Mouse (Mus musculus): Measurements from ENCODE around the gene Bloc1s1. TPM values are rescaled to one million over a fixed set of nuclear protein-coding genes. Genes with fewer than 3 reads are reported as not detected.
A peak's percentile ranks its signal among the peaks of the same experiment; 100 is the strongest.

Gene Bloc1s1
- polyA plus RNA-seq, 1 experiment from 2014 or later, result 83.0 TPM

DNA sequence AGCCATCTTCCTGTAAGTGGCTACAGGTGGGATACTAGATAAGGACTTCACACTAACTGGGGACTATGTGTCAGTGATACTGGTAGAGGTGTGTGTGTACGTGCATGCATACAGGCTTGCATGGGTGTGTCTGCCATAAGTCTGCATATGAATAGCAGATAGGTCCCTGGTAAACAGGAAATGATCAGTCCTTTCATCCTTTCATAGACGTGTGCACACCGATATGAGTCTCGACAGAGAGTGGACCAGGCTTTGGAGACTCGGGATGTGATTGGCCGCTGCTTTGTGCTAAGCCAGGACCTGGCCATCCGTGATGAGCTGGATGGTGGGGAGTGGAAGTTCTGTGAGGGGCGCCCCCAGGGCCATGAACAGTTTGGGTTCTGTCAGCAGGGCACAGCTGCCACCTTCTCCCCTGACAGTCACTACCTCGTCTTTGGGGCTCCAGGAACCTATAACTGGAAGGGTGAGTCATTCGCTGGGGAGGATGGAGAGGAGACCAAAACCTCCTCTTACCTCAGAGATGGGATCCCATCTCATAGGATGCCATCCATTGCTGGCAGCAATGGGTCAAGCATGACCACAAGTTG, 16.7 kb upstream of the Bloc1s1 start:
- Histone ChIP-seq H3K9ac (no peak overlapping the region), H3K4me3 (no peak overlapping the region), H3K9me3 (replicated peaks) (no peaks in the 10 kb centered on the region), H3K4me1 (no peaks in the 10 kb centered on the region), H3K27me3 (replicated peaks) (peaks cover 52% of the 10 kb centered on the region), H3K4me2 (no peak overlapping the region), H3K27ac (no peak overlapping the region), H3K36me3 (no peaks in the 10 kb centered on the region)
- no peak for ATAC-seq
- 61% methylated on average over 10 of the region's 10 CpGs for WGBS (ENCODE audit: insufficient replicate concordance)

DNA sequence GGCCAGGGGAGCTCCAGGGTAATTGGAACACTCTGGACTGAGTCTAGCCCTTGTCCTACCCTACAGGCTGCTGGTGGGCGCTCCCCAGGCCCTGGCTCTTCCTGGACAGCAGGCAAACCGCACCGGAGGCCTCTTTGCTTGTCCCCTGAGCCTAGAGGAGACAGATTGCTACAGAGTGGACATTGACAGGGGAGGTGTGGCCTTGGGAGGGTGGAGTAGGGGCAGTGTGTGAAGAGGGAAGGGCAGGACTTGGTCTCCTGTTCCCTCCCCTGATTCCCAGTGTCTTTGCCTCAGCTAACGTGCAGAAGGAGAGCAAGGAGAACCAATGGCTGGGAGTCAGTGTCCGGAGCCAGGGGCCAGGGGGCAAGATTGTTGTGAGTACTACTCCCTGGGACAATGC, 15.1 kb upstream of the Bloc1s1 start:
- ATAC-seq, result peak; percentile 28; the same call in 1 of the 2 replicates
- no peak overlapping the region for H3K27ac ChIP-seq
- no peaks in the 10 kb centered on the region for H3K36me3 ChIP-seq
- no peaks in the 10 kb centered on the region for H3K9me3 ChIP-seq (replicated peaks)
- H3K9ac ChIP-seq, result no peak overlapping the region
- peaks cover under 1% of the 10 kb centered on the region; the same call in 1 of the 2 replicates for H3K4me1 ChIP-seq
- H3K4me2 ChIP-seq, result no peak overlapping the region
- 52% methylated on average over 5 of the region's 5 CpGs for WGBS (ENCODE audit: insufficient replicate concordance)
- peaks cover 62% of the 10 kb centered on the region for H3K27me3 ChIP-seq (replicated peaks)
- H3K4me3 ChIP-seq, result no peak overlapping the region

DNA sequence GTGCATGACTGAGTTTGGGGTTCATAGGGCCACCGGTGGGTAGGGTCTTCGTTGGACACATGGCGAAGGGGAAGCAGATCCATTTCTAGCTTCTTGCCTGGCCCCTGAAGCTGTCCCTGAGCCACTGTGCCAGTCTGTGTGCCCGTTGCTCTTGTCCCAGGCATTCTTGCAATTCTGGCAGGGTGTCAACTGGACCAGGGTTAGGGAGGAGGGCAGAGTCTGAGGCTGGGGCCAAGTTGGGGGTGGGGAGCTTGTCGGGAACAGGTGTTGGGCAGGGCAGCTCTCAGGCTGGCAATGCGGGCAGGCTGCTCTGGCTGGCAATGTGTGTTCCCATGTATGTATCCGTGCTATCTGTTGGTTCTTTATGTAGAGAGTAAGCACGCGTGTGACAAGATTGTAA, 14.6 kb upstream of the Bloc1s1 start:
- no peak overlapping the region for H3K9ac ChIP-seq

DNA sequence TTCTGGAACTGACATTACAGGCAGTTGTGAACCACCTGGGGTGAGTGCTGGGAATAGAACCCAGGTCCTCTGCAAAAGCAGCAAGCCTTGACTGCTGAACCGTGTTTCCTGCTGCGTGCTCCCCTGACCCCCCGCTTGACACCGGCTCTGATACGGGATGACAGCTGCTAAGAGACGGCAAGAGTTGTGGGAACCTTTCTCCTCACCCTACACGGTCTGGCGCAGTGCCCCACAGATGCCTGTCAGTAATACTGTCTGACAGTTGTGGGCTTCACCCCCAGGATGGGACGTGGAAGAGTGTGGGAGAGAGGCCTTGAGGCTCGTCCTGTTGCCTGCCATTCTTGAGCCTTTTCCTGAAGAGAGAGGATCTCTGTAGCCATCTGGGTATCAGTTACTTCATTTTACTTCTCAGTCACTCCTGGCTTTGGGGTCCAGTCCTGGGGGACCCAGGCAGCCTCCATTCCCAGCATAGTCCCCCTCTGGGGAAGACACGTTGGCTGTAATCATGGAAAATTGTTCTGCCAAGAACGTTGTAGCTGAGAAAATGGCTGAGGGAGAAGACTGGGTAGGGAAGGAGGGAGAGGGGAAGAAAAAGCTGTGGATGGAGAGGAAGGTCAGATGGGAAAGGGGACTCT, 14.0 kb upstream of the Bloc1s1 start:
- Histone ChIP-seq H3K9ac (no peak overlapping the region), H3K27me3 (replicated peaks) (peaks cover 65% of the 10 kb centered on the region), H3K9me3 (replicated peaks) (no peaks in the 10 kb centered on the region), H3K4me2 (no peak overlapping the region), H3K4me3 (no peak overlapping the region), H3K4me1 (peaks cover 8% of the 10 kb centered on the region), H3K36me3 (no peaks in the 10 kb centered on the region), H3K27ac (no peak overlapping the region)
- 57% methylated on average over 12 of the region's 12 CpGs for WGBS (ENCODE audit: insufficient replicate concordance)
- ATAC-seq, result no peak

More for the DNA sequence above, 14.6 kb upstream of the Bloc1s1 start:
- no peaks in the 10 kb centered on the region for H3K36me3 ChIP-seq
- peaks cover 64% of the 10 kb centered on the region for H3K27me3 ChIP-seq (replicated peaks)
- 72% methylated on average over 9 of the region's 9 CpGs for WGBS (ENCODE audit: insufficient replicate concordance)
- no peaks in the 10 kb centered on the region for H3K9me3 ChIP-seq (replicated peaks)
- peaks cover 6% of the 10 kb centered on the region for H3K4me1 ChIP-seq
- ATAC-seq, result no peak
- H3K4me3 ChIP-seq, result no peak overlapping the region
- H3K4me2 ChIP-seq, result no peak overlapping the region
- no peak overlapping the region for H3K27ac ChIP-seq

DNA sequence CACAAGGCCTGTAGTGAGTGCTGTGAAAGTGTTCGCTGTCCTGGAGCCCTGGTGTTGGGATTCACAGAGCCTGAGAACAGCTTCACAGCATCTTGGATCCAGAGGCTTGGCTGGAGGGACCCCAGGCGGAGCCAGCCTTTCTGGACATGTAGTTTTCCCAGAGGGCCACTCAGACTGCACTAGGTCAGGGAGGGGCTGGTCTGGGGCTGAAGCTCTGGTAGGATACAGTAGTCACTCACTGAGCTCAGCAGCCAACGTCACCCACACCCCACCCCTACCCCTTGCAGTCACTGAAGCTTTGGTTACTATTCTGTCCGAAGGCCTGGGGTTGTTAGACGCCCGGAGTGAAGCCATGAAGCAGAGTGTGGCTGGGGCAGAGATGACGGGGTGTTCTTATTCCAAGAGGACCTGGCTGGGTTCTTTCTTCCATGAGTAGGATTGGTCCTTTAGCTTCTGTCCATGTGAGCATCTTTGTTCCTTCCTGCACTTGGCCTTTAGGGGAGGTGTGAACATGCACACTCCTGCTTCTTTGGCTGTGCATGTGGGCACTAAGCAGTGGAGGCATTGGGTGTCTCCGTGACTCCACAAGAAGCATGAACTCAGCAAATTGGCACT, 12.1 kb upstream of the Bloc1s1 start:
- Histone ChIP-seq H3K9me3 (replicated peaks) (no peaks in the 10 kb centered on the region), H3K4me1 (peaks cover 8% of the 10 kb centered on the region), H3K4me2 (no peak overlapping the region), H3K27ac (no peak overlapping the region), H3K4me3 (no peak overlapping the region), H3K9ac (no peak overlapping the region), H3K36me3 (no peaks in the 10 kb centered on the region), H3K27me3 (replicated peaks) (peaks cover 71% of the 10 kb centered on the region)
- WGBS (ENCODE audit: insufficient replicate concordance), result 59% methylated on average over 8 of the region's 8 CpGs
- no peak for ATAC-seq

DNA sequence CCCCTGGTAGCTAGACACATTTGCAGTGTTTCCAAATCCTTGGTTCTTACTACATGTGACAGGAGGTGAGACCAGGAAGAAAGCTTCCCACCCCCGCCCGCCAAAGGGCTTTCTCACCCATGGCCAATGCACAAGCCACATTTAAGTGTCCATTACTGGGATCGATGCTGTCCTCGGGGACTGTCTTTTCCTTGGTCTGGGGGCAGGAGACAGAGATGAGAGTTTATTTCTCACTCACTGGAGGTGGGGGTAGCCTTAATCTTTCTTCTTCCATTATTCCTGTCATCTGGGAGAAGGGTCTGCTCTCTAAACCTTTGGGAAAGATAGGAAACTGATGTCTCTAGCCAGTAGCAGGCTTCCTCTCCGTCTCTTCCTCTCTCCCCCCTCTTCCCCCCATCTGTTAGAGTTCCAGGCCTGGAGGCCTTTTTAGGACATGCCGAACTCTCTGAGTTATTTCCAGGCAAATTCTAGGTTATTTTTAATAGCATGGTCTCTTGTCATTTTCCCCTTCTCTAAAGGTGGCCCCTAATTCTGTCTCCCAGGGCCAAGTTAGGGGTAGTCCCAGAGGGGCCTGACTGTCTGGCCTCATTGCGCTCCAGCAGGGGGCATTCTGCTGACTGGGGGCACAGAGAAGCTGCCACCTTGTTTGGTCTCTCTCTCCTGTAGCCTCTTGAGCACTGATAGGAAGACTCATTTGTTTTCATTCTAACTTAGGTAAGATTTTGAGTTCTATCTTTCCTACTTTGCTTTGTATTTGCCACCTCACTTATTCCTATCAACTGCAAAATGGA, 11.4 kb upstream of the Bloc1s1 start:
- Histone ChIP-seq H3K27ac (no peak overlapping the region), H3K27me3 (replicated peaks) (peaks cover 79% of the 10 kb centered on the region), H3K9me3 (replicated peaks) (no peaks in the 10 kb centered on the region), H3K4me2 (no peak overlapping the region), H3K4me3 (no peak overlapping the region), H3K9ac (no peak overlapping the region), H3K36me3 (no peaks in the 10 kb centered on the region), H3K4me1 (peaks cover 8% of the 10 kb centered on the region)
- WGBS (ENCODE audit: insufficient replicate concordance), result 51% methylated on average over 7 of the region's 7 CpGs
- ATAC-seq, result no peak

DNA sequence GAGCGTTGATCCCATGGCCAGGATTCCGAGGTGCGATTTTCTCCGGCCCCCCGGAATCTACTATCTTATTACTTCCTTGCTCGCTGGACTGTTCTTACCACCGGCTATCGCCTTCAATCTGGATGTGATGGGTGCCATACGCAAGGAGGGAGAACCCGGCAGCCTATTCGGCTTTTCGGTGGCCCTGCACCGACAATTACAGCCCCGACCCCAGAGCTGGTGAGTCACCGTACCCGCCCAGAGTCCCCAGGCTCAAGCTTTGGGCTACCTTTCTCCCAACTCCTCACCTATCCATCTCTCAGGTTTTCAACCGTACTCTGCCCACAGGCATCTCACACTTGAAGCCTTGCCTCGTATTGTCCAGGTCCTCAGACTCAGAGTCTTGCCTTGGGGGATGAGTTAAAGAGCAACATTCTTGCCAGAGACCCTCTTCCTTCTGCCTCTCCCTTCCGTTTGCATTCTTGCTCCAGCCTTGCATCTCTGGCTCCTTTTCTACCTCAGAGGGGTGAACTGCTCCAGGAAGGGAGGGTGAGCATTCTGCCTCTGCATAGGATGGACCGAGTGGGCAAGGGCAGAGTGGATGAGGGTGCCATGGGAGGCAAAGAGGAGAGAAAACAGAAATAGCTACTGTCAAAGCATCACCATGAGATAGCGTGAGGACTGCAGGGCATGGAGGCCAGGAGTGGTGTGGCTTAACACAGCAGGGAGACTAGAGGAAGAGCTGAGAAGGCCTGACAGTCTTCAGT, 10.3 kb upstream of the Bloc1s1 start:
- peaks cover 87% of the 10 kb centered on the region for H3K27me3 ChIP-seq (replicated peaks)
- 6% methylated on average over 20 of the region's 21 CpGs for WGBS (ENCODE audit: insufficient replicate concordance)

DNA sequence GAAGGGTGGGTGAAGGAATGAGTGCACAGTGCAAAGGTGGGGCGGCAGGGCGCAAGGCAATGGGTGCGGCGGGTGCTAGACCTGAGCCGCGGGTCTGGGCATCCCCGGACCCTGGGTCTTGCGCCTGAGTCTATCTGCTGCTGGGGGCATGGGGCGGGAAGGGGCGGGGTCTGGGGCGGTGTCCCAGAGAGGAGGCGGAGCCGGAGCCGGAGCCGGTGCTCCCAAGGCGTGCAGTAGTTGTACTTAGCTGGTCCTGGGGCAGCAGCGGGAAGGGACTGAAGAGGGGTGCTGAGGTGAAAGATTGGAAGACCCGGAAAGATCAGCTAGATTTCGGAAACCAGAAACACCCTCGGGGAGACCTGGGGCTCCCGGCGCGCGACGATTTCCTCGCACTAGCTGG, 9.7 kb upstream of the Bloc1s1 start, which contains the start of gene Itga7:
Itga7 (plus strand) TSS at position 245 of the 400 bp plus-strand sequence.
- no peaks in the 10 kb centered on the region for H3K36me3 ChIP-seq
- peak within 1 kb of the TSS; percentile 31 for H3K4me3 ChIP-seq
- no peaks in the 10 kb centered on the region for H3K9me3 ChIP-seq (replicated peaks)
- H3K27me3 ChIP-seq (replicated peaks), result peaks cover 90% of the 10 kb centered on the region
- peaks cover 8% of the 10 kb centered on the region for H3K4me1 ChIP-seq
- peak within 1 kb of the TSS; percentile 56 for H3K4me2 ChIP-seq
- no peak within 1 kb of the TSS for H3K9ac ChIP-seq
- H3K27ac ChIP-seq, result no peak within 1 kb of the TSS
- peak; percentile 47; the same call in 1 of the 2 replicates for ATAC-seq
- WGBS (ENCODE audit: insufficient replicate concordance), result 2% methylated on average over 26 of the region's 26 CpGs

More for the DNA sequence above, 10.3 kb upstream of the Bloc1s1 start:
- no peak overlapping the region for H3K9ac ChIP-seq
- peak overlapping the region; percentile 56 for H3K4me2 ChIP-seq
- H3K4me1 ChIP-seq, result peaks cover 8% of the 10 kb centered on the region
- no peak for ATAC-seq
- H3K36me3 ChIP-seq, result no peaks in the 10 kb centered on the region
- H3K4me3 ChIP-seq, result peak overlapping the region; percentile 31
- no peaks in the 10 kb centered on the region for H3K9me3 ChIP-seq (replicated peaks)
- H3K27ac ChIP-seq, result no peak overlapping the region

DNA sequence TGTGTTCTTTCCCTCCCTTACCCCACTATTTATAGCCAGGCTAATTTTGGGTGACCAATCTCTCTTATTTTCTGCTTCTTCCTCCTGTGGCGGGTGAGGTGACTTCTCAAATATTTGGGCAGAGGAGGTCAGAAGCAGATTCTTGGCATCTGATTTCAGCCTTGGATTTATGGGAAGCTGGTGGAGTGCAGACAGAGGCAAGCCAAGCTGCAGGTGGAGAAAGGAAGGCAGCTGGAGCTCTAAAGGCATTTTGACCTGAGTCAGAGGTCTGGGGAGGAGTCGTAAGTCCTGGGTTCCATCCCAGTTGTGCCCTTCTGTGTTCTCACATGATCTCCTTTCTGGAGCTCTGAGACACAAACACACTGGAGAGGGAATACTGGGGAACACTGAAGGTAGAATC, 7.6 kb upstream of the Bloc1s1 start:
- Histone ChIP-seq H3K9ac (no peak overlapping the region), H3K4me1 (peaks cover 8% of the 10 kb centered on the region), H3K9me3 (replicated peaks) (no peaks in the 10 kb centered on the region), H3K36me3 (no peaks in the 10 kb centered on the region), H3K4me3 (no peak overlapping the region), H3K4me2 (no peak overlapping the region), H3K27ac (no peak overlapping the region), H3K27me3 (replicated peaks) (peaks cover 91% of the 10 kb centered on the region)
- no peak for ATAC-seq
- WGBS (ENCODE audit: insufficient replicate concordance), result 56% methylated on average over 2 of the region's 2 CpGs

DNA sequence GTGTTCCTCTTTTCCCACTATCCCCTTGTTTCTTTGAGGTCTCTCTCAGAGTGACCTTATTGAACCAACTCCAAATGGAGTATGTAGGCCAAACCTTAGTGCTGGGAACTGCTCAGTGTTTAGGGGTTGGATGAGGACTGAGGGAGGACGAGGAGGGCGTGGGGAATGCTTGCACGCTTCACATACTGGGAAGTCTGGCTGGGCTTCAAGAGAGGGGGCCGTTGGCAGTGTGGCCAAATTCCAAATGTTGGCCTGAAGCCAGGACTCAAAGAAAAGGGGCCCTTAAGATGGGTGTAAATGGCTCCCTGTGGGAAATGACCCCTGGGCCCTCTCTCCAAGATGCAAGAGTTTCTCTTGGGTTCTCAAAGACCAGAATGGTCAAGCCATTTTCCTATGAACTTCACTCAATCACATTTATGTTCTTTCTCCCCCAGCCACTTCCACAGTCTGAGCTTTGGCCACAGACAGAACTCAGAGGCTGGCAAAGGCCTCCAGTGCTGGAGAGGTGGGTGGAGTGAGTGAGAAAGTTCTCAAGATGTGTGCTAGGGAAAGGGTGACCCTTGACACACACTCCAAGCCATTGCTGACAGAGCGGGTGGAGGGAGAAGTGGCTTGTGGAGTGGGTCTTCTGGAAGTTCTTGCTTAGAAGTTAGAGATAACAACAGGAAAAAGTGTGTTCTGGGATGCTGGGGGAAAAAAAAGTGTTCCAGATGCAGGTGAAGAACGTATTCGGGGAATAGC, 6.0 kb upstream of the Bloc1s1 start:
- H3K4me2 ChIP-seq, result no peak overlapping the region
- no peaks in the 10 kb centered on the region for H3K36me3 ChIP-seq
- 57% methylated on average over 7 of the region's 7 CpGs for WGBS (ENCODE audit: insufficient replicate concordance)
- peaks cover 75% of the 10 kb centered on the region for H3K27me3 ChIP-seq (replicated peaks)
- H3K9me3 ChIP-seq (replicated peaks), result no peaks in the 10 kb centered on the region
- no peak for ATAC-seq
- H3K27ac ChIP-seq, result no peak overlapping the region
- no peak overlapping the region for H3K4me3 ChIP-seq
- H3K4me1 ChIP-seq, result peaks cover 8% of the 10 kb centered on the region
- H3K9ac ChIP-seq, result no peak overlapping the region

DNA sequence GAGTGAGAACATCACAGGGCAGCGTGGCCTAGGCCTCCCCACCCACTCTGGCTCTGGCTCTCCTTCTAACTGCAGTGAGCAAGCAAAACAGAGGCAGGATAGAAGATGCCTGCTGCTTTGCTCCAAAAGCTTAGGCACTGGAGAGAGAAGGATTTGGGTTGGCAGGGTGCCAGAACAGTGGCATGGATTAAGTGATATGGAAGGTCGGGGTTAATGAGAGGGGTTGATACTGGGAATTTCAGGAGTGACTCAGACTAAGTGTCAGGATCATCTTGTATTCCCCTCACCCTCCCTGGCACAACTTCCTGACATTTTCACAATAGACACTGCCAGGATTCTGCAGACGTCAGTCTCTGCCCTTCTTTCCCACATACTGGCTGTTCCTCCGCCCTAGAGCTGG, 4.5 kb upstream of the Bloc1s1 start:
- Histone ChIP-seq H3K4me1 (peaks cover 11% of the 10 kb centered on the region), H3K4me3 (no peak overlapping the region), H3K36me3 (no peaks in the 10 kb centered on the region), H3K4me2 (no peak overlapping the region), H3K9ac (no peak overlapping the region), H3K9me3 (replicated peaks) (no peaks in the 10 kb centered on the region), H3K27me3 (replicated peaks) (peaks cover 68% of the 10 kb centered on the region), H3K27ac (no peak overlapping the region)
- ATAC-seq, result no peak
- 34% methylated on average over 4 of the region's 4 CpGs for WGBS (ENCODE audit: insufficient replicate concordance)
